Mouse (Mus musculus) limb, embryonic 12.5 days (tissue): ENCODE measurements around the gene Fam19a5. TPM values are rescaled to one million over a fixed set of nuclear protein-coding genes. Genes with fewer than 3 reads are reported as not detected.

ENCODE experiments used
- ATAC-seq: fragments of 200-750 bp; cut with Nextera tagmentation; 2 replicates; pipeline ENCODE4 v1.8.0; 2017; ENCODE audit warnings: low read depth, moderate TSS enrichment; ENCODE audit not compliant: insufficient number of reproducible peaks, insufficient read depth, low FRiP score, low TSS enrichment
- H3K27ac ChIP-seq: fragments of 300-500 bp; sonication (generic); 2 replicates; pipeline ENCODE4 v1.5.1; 2016; ENCODE audit warnings: mild to moderate bottlenecking, moderate library complexity
- H3K27me3 ChIP-seq: fragments of 300-500 bp; sonication (generic); 2 replicates; pipeline ENCODE4 v1.6.1; 2016; ENCODE audit warnings: mild to moderate bottlenecking, moderate library complexity
- H3K36me3 ChIP-seq: fragments of 300-500 bp; sonication (generic); 2 replicates; pipeline ENCODE4 v1.6.1; 2016; ENCODE audit warnings: mild to moderate bottlenecking, moderate library complexity
- H3K4me1 ChIP-seq: fragments of 300-500 bp; sonication (generic); replicated peaks from 2 replicates; pipeline ENCODE4 v1.6.1; 2016
- H3K4me2 ChIP-seq: fragments of 300-500 bp; sonication (generic); 2 replicates; pipeline ENCODE4 v1.6.1; 2016; ENCODE audit warnings: mild to moderate bottlenecking, moderate library complexity
- H3K4me3 ChIP-seq: fragments of 300-500 bp; sonication (generic); replicated peaks from 2 replicates; pipeline ENCODE4 v1.5.1; 2016; ENCODE audit warnings: mild to moderate bottlenecking
- H3K9ac ChIP-seq: fragments of 300-500 bp; sonication (generic); replicated peaks from 2 replicates; pipeline ENCODE4 v1.6.1; 2016; ENCODE audit warnings: mild to moderate bottlenecking, moderate library complexity
- H3K9me3 ChIP-seq: fragments of 300-500 bp; sonication (generic); 2 replicates; pipeline ENCODE4 v1.6.1; 2016; ENCODE audit warnings: mild to moderate bottlenecking, moderate library complexity
- WGBS: fragments of 180-500 bp; shearing (Covaris S2); methylation state at CpG from one replicate; pipeline ENCODE4 v1.1.7; 2016; 5-methylcytosine and 5-hydroxymethylcytosine counted together
- polyA plus RNA-seq: library from polyadenylated mRNA; unstranded; fragments of >200 nt; fragmentation: Nextera tagmentation; extraction: Ambion mirVana; gene quantifications from 2 replicates; pipeline ENCODE4 v1.2.1, GENCODE M21; 2016

Gene Fam19a5
- polyA plus RNA-seq, 1 experiment from 2014 or later = 2.6 TPM

DNA sequence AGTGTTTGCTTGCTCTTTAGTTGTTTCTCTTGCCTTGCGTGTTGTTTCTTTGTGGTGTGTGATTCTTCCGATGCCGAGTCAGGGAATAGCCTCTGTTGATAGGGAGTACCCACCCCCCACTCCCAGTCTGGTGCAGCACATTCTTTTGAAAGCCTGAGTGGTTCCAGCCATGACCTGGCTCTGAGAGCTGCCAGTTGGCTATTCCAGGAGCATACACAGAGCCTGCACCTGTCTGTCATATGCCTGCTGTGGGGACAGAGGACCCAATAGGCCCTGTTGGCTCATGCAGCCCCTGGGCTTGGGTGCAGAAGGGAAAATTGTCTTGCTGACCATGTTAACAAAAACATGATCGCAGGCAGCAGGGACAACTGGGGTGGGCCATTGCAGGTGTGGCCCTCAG is 92.3 kb downstream of the Fam19a5 start:
- Histone ChIP-seq H3K9ac (no peak overlapping the region), H3K27ac (no peak overlapping the region), H3K4me2 (no peak overlapping the region), H3K9me3 (no peaks in the 10 kb centered on the region), H3K4me1 (no peaks in the 10 kb centered on the region), H3K27me3 (no peaks in the 10 kb centered on the region; the same call in 1 of the 2 replicates), H3K4me3 (no peak overlapping the region), H3K36me3 (no peaks in the 10 kb centered on the region)
- 85% methylated on average over 4 of the region's 4 CpGs for WGBS
- ATAC-seq = no peak

DNA sequence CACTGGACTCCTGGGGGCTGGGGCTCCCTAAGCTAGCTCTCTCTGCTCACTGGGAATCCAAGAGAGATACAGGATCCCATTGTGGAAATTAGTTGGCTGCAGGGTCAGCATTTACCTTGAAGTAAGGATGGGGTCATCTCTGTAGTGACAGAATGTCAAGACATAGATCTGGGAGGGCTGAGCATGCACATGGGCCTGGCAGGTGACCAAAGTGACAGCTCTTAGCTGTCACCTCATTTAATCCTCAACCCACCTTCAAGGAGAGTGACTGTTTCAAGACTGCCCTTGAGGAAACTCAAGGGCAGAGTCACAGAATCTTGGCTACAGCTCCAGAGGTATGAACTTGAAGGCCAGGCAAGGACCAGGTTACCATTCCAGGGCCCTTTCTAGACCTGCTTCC is 93.1 kb downstream of the Fam19a5 start:
- Histone ChIP-seq H3K9me3 (no peaks in the 10 kb centered on the region), H3K9ac (no peak overlapping the region), H3K36me3 (no peaks in the 10 kb centered on the region), H3K4me1 (no peaks in the 10 kb centered on the region), H3K4me2 (no peak overlapping the region), H3K27me3 (no peaks in the 10 kb centered on the region; the same call in 1 of the 2 replicates), H3K4me3 (no peak overlapping the region), H3K27ac (no peak overlapping the region)
- no peak for ATAC-seq

DNA sequence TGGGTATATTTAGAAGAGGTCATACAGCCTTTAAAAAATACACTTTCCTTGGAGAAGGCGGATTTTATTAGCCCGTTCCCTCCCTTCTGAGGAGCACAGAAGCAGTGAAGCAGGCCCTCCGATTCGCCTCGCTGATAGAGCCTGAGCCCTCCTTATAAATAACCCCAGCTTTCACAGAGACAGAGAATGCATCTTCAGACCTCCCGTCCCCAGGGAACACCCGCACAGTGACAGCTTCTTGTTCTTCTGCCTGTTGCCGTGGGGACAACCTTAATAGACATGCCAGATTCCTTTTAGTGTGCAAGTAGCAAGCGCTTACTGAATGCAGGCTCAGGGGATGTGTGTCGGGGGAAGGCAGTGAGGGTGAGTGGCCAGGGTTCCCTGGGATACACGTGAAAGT is 94.2 kb downstream of the Fam19a5 start:
- H3K36me3 ChIP-seq = no peaks in the 10 kb centered on the region
- H3K4me1 ChIP-seq = no peaks in the 10 kb centered on the region
- H3K27ac ChIP-seq = no peak overlapping the region
- no peak overlapping the region for H3K4me3 ChIP-seq
- ATAC-seq = no peak
- H3K9ac ChIP-seq = no peak overlapping the region
- H3K9me3 ChIP-seq = no peaks in the 10 kb centered on the region
- 82% methylated on average over 11 of the region's 11 CpGs for WGBS
- no peaks in the 10 kb centered on the region; the same call in 1 of the 2 replicates for H3K27me3 ChIP-seq
- no peak overlapping the region for H3K4me2 ChIP-seq

DNA sequence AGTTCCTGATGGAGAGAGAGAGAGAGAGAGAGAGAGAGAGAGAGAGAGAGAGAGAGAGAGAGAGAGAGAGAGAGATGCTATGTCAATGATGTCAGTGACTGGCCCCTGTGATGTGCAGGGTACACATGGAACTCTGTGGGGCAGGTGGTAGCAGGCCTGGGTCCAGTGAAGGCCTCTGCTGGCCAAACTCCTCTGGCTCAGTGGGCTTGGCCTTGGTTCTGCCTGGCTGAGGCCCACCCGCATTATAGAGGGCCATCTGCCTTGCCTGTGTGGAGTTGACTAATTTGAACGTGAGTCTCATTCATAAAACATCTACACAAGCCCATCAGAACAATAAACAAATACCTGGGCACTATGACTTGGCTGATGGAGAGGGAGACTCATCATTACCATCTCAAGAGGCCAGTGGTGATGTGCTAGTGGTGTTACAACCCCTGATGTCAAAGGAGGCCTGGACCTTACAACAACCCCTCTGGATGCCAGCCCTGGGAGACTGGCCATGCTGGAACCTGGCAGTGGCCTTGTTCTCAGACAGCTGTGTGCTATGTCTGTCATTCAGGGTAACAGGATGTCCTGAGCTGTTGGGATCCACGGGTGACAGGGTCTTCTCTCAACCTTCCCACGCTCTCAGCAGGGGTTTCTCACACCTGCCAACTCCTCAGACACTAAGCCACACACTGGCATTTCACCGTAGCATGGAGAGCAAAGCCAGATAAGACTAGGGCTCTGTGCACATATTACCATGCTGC is 102.4 kb downstream of the Fam19a5 start:
- H3K4me2 ChIP-seq = no peak overlapping the region
- no peak overlapping the region for H3K9ac ChIP-seq
- H3K27ac ChIP-seq = no peak overlapping the region
- ATAC-seq = no peak
- WGBS = 74% methylated on average over 5 of the region's 5 CpGs
- no peaks in the 10 kb centered on the region for H3K36me3 ChIP-seq
- no peaks in the 10 kb centered on the region for H3K9me3 ChIP-seq
- H3K4me3 ChIP-seq = no peak overlapping the region
- H3K27me3 ChIP-seq = peaks cover under 1% of the 10 kb centered on the region; the same call in 1 of the 2 replicates
- no peaks in the 10 kb centered on the region for H3K4me1 ChIP-seq

DNA sequence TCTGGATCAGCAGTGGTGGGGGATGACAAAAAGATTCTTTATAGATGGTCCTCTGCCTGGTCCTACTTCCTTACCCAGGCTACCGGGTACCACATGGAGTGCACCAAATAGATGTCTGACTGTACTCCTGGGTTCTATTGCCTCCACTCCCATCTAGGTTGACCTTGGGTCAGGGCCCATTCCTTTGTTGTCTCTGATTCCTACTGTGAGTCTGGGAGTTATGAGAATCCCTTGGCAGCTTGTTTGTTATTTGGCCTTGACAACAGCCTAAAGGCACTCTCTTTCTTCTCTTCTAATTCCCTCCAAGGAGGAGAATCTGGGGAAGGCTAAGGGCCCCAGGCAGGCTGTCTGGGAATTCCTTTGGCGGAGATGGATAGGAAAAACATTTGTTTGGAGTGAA is 105.6 kb downstream of the Fam19a5 start:
- Histone ChIP-seq H3K9me3 (no peaks in the 10 kb centered on the region), H3K4me1 (no peaks in the 10 kb centered on the region), H3K36me3 (no peaks in the 10 kb centered on the region), H3K4me2 (no peak overlapping the region), H3K4me3 (no peak overlapping the region), H3K9ac (no peak overlapping the region), H3K27ac (no peak overlapping the region), H3K27me3 (peaks cover 21% of the 10 kb centered on the region)
- ATAC-seq = no peak
- 72% methylated on average over 2 of the region's 2 CpGs for WGBS

DNA sequence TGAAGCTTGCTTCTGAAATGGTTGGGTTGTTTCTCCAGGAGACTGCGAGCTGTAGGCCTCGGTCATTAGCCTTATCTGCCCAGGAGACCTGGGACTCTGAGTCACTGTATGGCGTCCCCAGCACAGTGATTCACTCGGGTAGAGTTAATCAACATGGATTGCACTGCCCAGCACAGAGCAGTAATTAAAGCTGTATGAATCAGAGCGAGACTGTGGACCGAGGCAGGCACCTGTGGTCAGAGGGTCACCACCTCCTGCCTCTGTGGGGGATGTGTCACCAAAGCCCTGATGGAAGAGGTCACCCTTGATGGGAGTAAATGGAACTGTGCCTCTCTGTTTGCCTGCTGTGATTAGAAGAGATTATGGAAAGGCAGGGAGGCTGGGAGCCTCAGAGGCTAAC is 110.5 kb downstream of the Fam19a5 start:
- WGBS = 70% methylated on average over 6 of the region's 6 CpGs
- no peak overlapping the region for H3K9ac ChIP-seq
- H3K4me3 ChIP-seq = no peak overlapping the region
- peaks cover 14% of the 10 kb centered on the region for H3K4me1 ChIP-seq
- H3K27ac ChIP-seq = no peak overlapping the region
- H3K4me2 ChIP-seq = no peak overlapping the region
- no peak for ATAC-seq
- peaks cover 42% of the 10 kb centered on the region for H3K27me3 ChIP-seq
- no peaks in the 10 kb centered on the region for H3K9me3 ChIP-seq
- H3K36me3 ChIP-seq = no peaks in the 10 kb centered on the region

DNA sequence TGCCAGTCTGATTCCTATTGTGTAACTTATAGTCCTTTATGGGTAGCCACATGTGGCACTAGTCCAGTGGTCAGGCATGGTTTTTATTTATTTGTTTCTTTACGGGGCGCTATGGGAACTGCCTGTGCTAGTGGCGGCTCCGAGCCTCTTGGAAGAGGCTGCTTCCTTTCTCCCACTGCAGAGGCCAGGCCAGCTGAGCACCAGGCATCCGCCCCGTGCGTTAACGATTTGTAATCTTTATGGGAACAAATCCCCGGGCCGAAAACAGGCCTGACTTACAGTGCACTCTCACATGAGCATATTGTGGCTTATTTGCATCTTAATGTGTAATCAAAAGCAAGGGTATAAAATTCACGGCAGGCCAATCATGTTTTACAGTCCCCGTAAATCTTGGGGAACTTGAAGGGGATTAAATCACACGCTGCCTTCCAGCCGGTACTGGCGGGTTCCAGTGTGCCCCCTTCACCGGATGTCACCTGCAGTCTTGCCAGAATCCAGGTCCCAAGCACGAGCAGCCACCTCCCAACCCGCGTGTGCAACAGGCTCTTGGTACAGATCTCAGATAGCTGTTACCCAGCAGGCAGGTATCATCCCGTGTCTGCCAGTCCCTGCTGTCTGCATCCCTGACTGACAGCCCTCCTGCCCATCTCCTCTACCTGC is 112.5 kb downstream of the Fam19a5 start:
- peaks cover 47% of the 10 kb centered on the region for H3K27me3 ChIP-seq
- H3K9ac ChIP-seq = no peak overlapping the region
- WGBS = 20% methylated on average over 20 of the region's 20 CpGs
- peaks cover 20% of the 10 kb centered on the region for H3K4me1 ChIP-seq
- H3K4me2 ChIP-seq = peak overlapping the region; percentile 13; the same call in 1 of the 2 replicates
- no peaks in the 10 kb centered on the region for H3K9me3 ChIP-seq
- H3K27ac ChIP-seq = no peak overlapping the region
- H3K36me3 ChIP-seq = no peaks in the 10 kb centered on the region
- no peak overlapping the region for H3K4me3 ChIP-seq
- peak; percentile 79 for ATAC-seq

DNA sequence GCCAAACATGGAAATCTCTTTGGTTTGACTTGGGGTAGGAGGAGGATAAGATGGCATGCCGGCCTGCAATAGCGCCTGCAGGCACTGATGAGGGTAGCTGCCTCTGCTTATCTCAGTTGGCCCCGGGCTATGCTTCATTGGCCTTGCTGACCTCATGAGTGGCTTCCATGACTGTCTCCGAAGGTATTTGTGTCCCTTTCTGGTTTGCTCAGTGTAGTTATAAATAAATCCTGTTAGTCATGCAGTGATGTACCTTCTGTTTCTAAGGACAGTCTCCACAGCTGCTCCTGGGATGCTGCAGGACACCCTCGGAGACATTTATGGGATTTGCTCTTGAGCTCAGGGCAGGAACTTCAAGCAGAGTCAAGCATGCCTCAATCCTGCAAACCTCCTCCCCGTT is 115.6 kb downstream of the Fam19a5 start:
- ATAC-seq = no peak
- no peak overlapping the region for H3K9ac ChIP-seq
- 87% methylated on average over 6 of the region's 6 CpGs for WGBS
- H3K4me1 ChIP-seq = peaks cover 20% of the 10 kb centered on the region
- H3K36me3 ChIP-seq = no peaks in the 10 kb centered on the region
- H3K27ac ChIP-seq = no peak overlapping the region
- no peak overlapping the region for H3K4me2 ChIP-seq
- H3K4me3 ChIP-seq = no peak overlapping the region
- peaks cover 35% of the 10 kb centered on the region for H3K27me3 ChIP-seq
- H3K9me3 ChIP-seq = 0 out of 2 replicates have a peak, but pooled peaks cover 3% of the 10 kb centered on the region

DNA sequence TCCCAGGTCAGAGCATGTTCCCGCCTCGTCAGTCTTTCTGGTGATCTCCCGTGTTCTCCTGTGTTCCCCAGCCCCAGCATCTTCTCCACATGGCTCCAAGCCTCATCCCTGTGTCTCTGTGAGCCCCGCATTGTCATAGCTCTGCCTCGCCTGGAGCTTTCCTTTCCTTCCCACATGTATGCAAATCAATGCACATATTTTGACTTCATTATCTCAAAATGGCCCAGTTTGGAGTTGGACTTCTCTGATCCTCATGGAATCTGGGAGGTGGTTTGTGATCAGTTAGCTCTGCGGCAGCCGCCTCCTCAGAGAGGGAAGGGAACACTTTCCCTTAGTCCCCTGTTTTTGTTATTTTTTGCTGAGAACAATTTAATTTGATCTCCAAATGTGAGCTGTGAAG is 117.9 kb downstream of the Fam19a5 start:
- 89% methylated on average over 7 of the region's 7 CpGs for WGBS

DNA sequence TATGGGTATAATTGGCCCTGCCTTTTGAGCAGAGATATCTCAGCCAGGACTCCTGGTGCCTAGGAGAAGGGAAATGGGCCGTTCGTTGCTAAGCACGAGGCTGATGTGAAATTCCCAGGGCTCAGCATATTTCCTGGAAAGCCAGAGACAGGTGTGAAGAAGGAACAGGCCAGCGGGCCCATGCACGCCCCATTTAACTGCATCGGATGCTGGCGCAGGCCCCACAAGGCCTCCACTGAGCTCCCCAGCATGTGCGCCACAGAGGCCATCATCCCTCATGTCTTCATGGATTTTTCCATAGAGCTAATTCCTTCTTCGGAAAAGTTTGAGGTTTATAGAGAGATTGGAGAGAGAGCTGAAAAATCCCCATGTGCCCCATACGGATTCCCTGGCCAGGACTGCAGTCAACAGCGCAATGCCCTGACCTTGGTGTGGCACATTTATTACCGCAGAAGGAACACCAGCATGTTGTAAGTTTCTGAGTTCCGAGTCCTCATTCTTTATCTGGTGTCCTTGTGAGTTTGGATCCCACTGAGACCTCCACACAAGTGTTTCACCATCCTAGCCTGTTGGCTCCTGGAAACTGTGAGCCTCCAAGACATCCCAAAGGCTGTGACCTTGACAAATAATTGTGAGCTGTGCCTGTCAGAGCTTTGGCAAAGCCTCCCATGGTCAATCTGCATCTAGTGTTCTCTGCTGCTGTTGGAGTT is 122.1 kb downstream of the Fam19a5 start:
- 0 out of 2 replicates have a peak, but pooled peaks cover 6% of the 10 kb centered on the region for H3K9me3 ChIP-seq
- no peaks in the 10 kb centered on the region for H3K36me3 ChIP-seq
- H3K9ac ChIP-seq = no peak overlapping the region
- H3K27me3 ChIP-seq = peaks cover 20% of the 10 kb centered on the region
- no peak overlapping the region for H3K4me3 ChIP-seq
- ATAC-seq = no peak
- no peaks in the 10 kb centered on the region for H3K4me1 ChIP-seq
- 80% methylated on average over 13 of the region's 13 CpGs for WGBS
- H3K4me2 ChIP-seq = no peak overlapping the region
- no peak overlapping the region for H3K27ac ChIP-seq

More for the DNA sequence above, 117.9 kb downstream of the Fam19a5 start:
- H3K27ac ChIP-seq = no peak overlapping the region
- 0 out of 2 replicates have a peak, but pooled peaks cover 6% of the 10 kb centered on the region for H3K9me3 ChIP-seq
- no peak for ATAC-seq
- peaks cover 30% of the 10 kb centered on the region for H3K27me3 ChIP-seq
- H3K36me3 ChIP-seq = no peaks in the 10 kb centered on the region
- no peak overlapping the region for H3K9ac ChIP-seq
- H3K4me3 ChIP-seq = no peak overlapping the region
- H3K4me1 ChIP-seq = peaks cover 7% of the 10 kb centered on the region
- no peak overlapping the region for H3K4me2 ChIP-seq

DNA sequence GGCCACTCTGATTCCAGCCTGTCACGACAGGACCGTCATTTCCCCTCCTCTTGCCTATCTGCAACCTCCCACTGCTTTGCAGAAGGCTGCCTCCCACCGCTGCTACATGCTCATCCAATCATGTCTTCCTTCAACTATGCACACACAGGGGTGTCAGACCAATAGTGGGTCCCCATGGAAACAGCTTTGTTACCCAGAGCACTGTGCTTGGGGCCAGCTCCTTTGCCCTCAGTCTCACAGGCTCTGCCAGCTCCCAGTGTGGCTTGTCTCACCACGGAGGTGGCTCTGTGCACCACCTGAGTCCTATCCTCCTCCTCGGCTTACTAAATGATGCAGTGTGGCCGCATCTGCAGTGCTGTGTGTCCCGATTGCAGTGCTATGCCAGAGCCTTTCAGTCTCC is 123.3 kb downstream of the Fam19a5 start:
- Histone ChIP-seq H3K4me1 (no peaks in the 10 kb centered on the region; the same call in 1 of the 2 replicates), H3K9ac (no peak overlapping the region), H3K4me2 (no peak overlapping the region), H3K27me3 (0 out of 2 replicates have a peak, but pooled peaks cover 9% of the 10 kb centered on the region), H3K4me3 (no peak overlapping the region), H3K9me3 (0 out of 2 replicates have a peak, but pooled peaks cover 6% of the 10 kb centered on the region), H3K27ac (no peak overlapping the region), H3K36me3 (no peaks in the 10 kb centered on the region)
- WGBS = 82% methylated on average over 7 of the region's 7 CpGs
- no peak for ATAC-seq
